Mouse (Mus musculus) telencephalon, adult 2 months (tissue): ENCODE measurements around the gene Gm20388.
"Not testable (repeated sequence)": the region's sequence is repeated elsewhere in the genome, so short reads cannot be mapped to it uniquely, and the experiment has no call there.

ENCODE experiments used
- DNase-seq: peaks from one replicate; pipeline ENCODE4 v3.0.0-alpha.2; 2011; ENCODE audit warnings: low read depth, low spot score

Gene Gm20388

GRCm38 (mm10) chr8:122551265-122552051 is 2640.8 kb downstream of the Gm20388 start, which contains the start of gene Piezo1:
Piezo1 (minus strand) TSS chr8:122551329.
- DNase-seq = no peak

- peak; percentile 91 for DNase-seq
These were observed 2644.1 kb downstream of the Gm20388 start for GRCm38 (mm10) chr8:122554786-122555185.

- DNase-seq = no peak
These were observed 2645.7 kb downstream of the Gm20388 start for GRCm38 (mm10) chr8:122556030-122557009.

- DNase-seq = no peak
These were observed 2646.8 kb downstream of the Gm20388 start for GRCm38 (mm10) chr8:122557248-122558038.

- DNase-seq = no peak
These were observed 2648.2 kb downstream of the Gm20388 start for GRCm38 (mm10) chr8:122558671-122559349.

GRCm38 (mm10) chr8:122561199-122561598 is 2650.6 kb downstream of the Gm20388 start:
- no peak for DNase-seq

- DNase-seq = no peak
These were observed 2654.0 kb downstream of the Gm20388 start for GRCm38 (mm10) chr8:122564363-122565352.

GRCm38 (mm10) chr8:122566766-122567165 is 2656.1 kb downstream of the Gm20388 start:
- DNase-seq = no peak

- peak; percentile 92 for DNase-seq
These were observed 2656.9 kb downstream of the Gm20388 start, which contains the start of gene Cdt1 for GRCm38 (mm10) chr8:122567361-122568108. Cdt1 (plus strand) TSS chr8:122568015.

- DNase-seq = no peak
These were observed 2657.5 kb downstream of the Gm20388 start for GRCm38 (mm10) chr8:122568109-122568504.

- DNase-seq = no peak
These were observed 2658.3 kb downstream of the Gm20388 start for GRCm38 (mm10) chr8:122568881-122569309.

- no peak for DNase-seq
These were observed 2658.7 kb downstream of the Gm20388 start for GRCm38 (mm10) chr8:122569329-122569728.

- no peak for DNase-seq
These were observed 2659.4 kb downstream of the Gm20388 start for GRCm38 (mm10) chr8:122569996-122570395.

- DNase-seq = no peak
These were observed 2660.5 kb downstream of the Gm20388 start for GRCm38 (mm10) chr8:122571153-122571552.

- DNase-seq = no peak
These were observed 2661.2 kb downstream of the Gm20388 start for GRCm38 (mm10) chr8:122571750-122572267.

- DNase-seq = no peak
These were observed 2662.1 kb downstream of the Gm20388 start for GRCm38 (mm10) chr8:122572751-122573150.

- not testable (repeated sequence) for DNase-seq
These were observed 2662.5 kb downstream of the Gm20388 start for GRCm38 (mm10) chr8:122573176-122573575.

GRCm38 (mm10) chr8:122573577-122573976 is 2662.9 kb downstream of the Gm20388 start:
- no peak for DNase-seq
